Mouse (Mus musculus) CD4-positive helper T cell, adult 2 months (primary cell): Measurements from ENCODE around the gene Tmem94.

Experiments used
- DNase-seq: peaks from one replicate; pipeline ENCODE4 v3.0.0-alpha.2; 2012; ENCODE audit warnings: low read depth, missing footprints, low spot score

The Tmem94 gene

DNA sequence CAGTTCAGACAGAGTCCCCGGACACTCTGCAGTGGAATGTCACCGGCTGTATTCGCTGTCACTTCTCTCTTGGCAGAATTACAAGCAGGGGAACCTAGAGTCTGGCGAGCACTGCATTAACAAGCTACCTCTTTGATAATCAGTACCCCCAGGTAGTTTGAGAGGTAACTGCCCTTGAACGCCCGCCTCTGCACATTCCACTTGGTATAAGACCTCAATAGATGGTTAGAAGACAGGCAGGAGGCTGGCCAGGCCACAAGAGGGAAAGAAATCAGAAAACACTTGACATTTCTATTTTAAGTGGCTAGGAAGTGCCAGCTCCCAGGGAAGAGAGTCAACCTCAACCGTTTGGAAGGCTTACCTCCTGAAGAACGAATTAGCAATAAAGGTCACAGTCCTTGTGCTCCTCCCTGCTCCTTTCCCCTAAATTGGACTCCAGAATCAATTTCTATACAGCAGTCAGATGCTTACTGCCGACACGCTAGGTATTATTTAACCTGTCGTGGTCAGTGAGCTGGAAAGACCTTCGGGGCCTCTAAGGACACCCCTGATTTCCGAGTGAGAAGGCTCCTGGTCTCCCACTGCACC, 1.2 kb downstream of the Tmem94 start:
- no peak for DNase-seq

DNA sequence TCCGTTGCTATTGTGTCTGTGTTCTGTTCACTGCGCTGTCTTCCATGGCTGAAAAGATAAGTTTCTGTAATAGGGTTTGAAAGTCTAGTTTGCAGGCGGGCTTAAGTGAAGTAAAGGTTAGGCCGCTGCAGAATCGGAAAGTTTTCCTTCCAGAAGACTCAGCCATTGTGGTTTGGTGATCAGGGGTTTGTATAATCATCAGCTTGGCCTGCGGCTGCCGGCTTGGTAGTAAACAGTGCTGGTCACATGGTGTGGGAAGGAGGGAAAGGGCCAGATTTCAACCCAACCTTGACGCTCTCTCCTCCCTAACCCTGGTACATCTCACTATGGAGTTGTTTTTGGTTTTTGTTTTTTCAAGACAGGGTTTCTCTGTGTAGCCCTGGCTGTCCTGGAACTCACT, 1.7 kb downstream of the Tmem94 start:
- no peak for DNase-seq

DNA sequence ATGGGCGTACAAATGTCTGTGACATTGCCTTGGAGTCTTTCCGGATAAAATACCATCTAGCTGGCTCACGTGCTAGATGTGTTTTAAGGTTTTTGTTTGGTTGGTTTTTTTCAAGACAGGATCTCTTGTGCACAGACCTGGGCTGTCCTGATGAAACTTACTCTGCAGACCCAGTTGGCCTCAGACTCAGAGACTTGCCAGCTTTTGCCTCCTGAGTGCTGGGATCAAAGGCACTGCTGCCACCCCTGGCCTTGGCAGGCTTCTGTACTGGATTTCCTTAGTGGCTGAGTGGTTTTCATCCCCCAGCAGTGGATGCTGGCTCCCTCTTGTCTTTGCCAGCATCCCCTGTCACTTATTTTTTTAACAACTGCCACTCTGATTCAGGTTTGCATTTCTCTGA, 3.7 kb downstream of the Tmem94 start:
- no peak for DNase-seq

DNA sequence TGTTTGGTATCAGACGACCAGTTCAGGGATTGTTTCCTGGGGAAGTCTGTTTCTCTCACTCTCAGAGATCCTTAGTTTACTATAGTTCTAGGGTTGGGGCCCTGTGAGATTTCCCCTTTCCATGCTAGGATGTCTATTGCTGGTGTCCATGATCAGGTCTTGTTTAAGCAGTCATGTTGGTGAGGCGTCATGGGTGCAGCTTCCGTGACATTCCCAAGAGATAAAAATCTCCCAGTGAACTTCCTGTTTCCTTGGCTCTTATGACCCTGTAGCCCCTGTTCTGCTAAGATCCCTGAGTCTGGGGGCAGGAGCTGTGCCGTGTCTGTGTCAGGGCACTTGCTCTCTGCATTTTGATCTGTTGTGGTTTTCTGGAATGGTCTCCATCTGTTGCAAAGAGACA, 9.4 kb downstream of the Tmem94 start:
- no peak for DNase-seq

DNA sequence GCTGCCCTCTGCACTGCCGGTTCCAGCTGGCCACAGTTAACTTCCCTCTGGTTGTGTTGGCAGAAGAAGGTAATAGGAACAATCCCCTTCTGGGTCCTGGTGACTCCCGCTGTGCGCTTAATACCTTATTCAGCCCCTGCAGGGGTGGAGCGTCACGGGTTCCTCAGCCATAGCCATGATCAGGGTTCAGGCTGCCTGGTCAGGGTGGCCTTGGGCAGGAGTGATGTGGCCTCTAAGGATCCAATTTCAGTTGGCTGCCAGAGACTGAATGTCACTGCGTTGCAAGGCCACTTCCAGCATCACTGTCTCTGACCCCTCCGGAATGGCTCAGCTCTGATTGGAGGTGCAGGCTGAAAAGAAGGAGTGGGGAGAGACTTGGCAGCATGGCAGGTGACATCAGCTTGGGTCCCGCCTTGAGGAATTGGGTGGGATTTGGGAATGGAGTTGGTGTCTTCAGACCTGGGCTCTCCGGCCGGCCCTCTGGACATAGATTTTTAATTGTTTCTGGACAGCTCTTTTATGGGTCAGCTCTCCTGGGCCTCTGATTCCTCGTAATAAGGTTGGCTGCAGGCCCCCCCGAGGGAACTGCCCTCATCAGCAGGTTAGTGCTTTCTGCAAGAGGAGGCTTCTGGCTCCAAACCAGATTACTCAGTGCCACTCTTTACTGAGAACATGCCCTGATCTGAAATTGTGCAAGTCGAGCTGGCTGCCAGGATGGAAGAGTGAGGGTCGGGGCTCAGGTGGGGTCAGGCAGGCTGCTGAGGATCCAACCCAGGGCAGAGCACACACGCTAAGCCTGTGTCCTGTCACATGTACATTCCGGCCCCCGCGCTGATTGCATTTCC, 10.8 kb downstream of the Tmem94 start:
- no peak for DNase-seq

DNA sequence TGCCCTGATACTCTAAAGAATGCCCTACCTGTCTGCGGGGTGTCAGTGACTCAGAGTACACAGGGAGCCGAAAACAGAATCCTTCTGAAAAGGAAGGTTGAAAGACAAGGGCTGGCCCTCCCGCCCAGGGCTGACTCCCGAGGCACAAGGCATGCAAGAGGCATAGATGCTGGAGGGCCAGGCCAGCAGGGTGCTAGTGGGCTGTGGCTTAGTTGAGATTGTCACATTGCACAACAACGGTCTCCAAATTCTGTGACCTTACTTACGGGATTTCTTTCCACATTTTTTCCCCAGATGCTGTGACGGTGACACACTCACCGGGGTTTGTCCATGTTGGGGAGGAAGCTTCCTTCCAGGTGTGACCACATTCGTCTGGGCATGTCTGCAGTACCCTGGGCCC, 11.7 kb downstream of the Tmem94 start:
- no peak for DNase-seq

DNA sequence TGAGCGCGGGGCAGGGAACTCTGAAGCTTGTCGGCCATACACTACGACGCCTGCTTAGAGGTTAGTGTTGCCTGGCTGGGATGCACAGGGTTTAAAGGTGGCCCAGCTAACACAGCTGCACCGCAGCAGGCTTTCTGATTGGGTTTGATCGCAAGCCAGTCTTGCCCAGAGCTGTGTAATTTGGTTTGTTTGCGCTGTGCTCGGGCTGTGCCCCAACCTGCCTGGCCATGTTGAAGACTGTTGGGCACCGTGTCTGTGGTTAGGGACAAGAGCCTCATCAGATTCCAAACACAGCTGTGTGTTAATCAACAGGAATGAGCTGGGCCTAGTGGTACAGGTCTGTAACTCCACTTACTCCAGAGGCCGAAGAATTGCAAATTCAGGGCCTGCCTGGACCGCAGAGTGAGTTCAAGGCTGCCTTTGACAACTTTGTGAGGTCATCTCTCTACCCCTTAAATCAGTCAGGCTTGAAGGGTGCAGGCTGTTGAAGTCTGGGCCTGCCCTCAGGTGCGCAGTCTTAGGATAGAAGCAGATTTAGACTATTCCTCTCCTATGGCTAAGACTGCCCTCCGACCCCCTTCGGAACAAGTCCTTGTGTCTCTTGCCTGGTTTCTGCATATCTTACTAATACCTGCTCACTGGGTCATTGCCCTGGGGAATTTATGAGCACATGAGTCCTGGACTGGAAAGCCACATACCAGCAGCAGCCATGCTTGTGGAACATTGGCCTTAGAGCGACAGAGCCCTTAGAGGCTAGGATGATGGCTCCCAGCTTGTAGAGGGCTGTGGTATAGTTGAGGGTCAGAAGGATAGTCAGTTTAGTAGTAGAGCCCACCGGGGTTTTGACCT, 12.5 kb downstream of the Tmem94 start:
- DNase-seq: no peak

DNA sequence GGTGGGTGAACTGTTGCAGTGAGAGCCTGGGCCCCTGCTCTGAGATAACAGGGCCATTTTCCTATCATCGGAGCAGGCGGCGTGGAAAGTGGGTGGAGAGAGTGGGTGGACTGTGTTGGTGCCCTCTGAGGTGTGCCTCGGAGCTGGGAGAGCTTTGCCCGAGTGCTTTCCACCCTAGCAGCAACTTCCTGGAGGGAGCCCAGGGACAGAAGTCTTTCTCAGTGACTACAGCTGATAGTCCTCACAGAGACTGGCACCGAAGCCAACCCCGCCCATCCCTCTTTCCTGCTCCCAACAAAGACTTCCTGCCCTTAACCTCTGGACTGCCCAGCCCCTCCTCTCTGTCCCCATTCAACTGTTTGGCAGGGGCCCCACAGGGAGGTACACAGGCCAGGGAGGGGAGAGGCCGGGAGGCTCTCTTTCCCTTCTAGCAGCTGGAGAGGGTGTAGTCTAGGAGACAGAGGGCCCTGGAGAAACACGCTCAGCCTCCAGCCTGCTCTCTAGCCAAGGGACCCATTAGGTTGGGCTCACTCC, 13.9 kb downstream of the Tmem94 start:
- no peak for DNase-seq

DNA sequence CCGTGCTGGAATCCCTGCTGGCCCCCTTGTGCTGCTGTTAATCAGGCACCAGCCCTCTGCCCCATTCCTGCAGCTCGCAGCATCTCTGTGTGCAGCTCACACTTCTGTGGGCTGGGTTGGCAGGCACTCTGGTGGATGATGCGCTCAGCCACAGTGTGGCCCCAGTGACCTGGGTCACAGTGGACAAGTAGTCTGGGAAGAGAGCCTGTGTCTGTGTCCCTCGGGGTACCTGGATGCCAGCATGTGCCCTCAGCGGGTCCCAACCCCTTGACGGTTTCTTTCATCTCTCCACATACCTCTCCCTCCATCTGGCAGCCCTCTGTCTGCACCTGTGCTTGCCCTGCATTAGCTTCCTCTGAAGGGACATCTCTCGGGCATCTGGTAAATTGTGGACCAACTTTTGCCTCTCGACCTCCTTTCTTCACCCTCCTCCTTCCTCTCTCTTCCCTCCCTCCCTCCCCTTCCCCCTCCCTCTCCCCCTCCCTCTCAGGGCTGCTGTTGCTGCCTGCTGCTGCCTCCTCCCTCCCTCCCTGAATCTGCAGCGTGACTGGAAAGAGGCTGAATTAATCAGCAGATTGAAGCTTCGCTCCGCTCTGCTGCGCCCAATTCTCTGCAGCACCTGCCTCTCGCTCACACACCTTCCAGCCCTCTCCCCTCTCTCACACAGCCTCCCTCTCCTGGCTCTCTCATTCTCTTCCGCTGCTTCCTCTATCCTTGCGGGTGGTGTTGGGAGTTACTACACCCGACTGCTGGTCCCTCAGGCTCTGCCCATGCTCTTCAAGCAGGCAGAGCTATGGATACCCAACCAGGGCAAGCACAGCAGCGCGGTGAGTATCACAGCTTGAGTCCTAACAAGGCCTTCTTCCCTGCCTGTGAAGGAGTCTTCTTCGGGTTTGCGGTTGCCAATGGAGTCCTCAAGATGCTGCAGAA, 15.2 kb downstream of the Tmem94 start:
- DNase-seq: no peak

DNA sequence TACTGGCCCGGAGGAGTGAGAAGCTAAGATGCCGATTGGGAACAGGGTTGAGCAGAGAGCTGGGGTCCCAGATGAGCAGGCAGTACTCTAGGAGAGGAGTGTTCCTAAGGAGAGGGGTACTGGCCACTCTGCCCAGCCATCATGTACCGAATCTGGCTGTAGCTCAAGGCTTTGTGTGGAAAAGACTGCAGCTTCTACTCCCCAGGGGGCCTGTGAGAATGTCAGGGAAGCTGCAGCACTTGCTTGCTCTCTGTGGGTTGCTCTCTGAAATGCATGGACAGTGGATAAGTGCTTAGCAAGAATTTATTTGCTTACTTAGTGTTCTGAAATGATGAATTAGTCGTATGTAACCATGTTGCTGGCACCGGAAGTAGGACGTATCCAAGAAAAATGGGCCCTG, 21.2 kb downstream of the Tmem94 start:
- DNase-seq: no peak

DNA sequence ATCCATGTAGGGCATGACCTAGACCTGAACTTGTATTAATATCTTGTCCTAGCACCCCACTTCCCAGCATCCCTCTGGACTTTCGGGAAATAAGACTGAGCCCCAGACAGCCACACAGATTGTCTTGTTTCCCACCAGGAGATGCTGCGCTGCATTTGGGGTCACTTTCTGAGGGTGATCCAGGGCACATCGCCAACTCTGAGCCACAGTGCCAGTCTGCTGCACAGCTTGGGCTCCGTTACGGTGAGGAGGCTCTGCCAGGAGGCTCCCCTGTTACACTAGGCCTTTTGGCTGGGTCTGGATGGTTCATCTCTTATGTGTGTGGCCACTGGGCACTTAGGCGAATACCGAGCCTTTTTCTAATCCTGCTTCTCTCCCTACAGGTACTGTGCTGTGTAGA, 24.6 kb downstream of the Tmem94 start:
- no peak for DNase-seq

DNA sequence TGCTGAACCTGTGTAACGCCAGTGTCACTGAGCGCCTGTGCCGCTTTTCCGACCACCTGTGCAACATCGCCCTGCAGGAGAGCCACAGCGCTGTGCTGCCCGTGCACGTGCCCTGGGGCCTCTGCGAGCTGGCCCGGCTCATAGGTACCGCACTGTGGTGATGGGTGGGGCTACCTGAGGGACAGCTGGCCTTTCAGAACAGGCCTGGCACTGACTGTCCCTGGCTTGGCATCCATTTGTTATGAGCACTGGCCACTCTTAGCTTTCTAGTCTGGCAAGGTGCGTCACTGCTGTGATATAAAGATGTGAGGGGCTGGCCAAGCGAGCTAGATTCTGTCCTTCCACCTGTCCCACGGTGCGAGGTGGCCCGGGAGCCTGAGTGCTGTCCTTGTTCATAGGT, 26.7 kb downstream of the Tmem94 start:
- DNase-seq: no peak

DNA sequence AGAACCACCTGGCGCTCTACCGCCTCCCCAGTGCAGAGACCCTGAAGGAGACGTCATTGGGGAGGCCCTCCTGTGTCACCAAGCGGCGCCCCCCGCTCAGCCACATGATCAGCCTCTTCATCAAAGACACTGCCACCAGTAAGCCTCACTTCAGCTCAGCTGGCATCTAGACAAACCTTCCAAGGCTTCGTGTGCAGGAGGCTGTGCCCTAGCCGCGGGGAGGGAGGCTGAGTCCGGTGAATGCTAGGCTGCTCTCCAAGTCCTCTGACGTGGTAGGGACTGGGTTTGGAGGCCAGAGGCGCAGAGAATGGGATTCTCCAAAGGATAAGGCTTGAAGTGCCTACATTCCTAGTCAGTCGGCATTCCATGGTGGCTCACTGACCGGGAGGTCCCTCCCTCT, 27.1 kb downstream of the Tmem94 start:
- DNase-seq: no peak

DNA sequence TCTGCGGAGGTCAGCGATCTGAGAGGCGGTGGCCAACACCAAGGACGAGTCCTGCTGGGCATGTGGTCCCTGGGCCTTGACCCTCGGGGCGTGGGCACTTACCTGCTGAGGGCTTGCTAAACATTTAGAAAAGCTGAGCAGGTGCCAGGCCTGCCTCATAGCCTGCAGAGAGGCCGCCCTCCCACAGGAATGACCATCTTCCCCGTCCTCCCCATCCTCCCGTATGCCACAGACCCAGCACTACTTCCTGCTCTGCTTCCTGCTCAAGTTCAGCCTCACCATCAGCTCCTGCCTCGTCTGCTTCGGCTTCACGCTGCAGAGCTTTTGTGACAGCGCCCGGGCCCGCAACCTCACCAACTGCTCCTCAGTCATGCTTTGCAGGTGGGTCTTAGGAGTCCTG, 31.7 kb downstream of the Tmem94 start:
- DNase-seq: no peak

DNA sequence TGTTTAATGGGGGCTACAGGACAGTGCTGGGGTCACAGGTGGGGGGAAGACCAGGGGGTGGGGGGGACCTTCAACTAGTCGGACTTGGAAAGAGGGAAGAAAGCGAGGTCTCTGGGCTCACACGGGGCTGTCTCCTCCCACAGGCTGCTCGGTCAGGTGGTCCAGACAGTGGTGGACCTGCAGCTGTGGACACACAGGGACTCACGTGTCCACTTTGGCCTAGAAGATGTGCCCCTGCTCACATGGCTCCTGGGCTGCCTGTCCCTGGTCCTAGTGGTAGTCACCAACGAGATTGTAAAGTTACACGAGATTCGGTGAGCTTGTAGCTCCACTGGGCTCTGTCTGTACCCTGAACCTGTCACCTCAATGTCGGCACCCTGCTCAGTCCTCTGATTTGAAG, 32.4 kb downstream of the Tmem94 start:
- DNase-seq: no peak

DNA sequence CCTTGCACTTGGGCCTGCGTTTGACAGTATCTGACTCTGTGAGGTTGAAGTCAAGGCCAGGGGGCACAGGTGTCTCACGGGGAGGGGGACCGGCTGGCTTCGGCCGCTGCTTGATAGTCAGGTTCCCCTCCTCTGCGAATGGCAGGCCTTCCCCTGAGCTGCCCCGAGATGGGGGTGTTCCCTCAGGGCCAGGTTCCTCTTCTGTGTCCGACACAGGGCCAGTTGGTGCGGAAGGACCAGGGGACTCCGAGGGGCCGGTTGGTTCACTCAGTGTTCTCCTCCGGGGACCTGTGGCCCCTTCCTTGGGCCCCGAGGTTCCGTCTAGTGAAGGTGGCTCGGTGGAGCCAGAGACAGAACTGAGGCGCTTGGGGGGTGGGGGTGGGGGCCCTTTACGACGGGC, 35.7 kb downstream of the Tmem94 start:
- DNase-seq: no peak

DNA sequence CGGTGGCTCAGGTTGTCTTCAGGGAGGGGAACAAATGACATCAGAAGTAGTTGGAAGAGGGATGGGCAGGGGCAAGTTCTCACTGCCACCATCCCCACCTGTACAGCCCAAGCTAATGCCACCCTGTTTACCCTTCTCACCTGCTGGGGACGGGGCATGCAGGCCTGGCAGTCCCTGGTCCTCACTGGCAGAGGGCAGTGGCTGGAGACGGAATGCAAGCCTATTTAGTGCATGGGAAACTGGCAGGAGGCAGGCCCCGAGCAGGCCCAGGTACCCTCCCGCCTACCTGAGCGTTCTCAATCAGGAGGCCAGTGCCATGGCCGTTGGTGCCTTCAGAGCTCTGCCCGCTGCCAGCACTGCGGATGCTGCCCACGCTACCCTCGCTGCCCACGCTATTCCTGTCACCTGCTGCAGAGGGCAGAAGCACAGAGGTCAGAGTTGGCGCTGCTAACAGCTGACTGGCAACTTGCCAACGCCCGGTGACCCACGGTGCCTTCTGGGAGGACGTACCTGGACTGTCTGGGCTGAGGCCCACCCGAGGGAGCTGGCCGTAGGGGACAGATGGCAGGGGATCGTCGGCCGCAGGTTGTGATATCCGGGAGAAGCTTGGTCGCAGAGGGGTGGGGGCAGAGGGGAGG, 38.0 kb downstream of the Tmem94 start:
- no peak for DNase-seq

DNA sequence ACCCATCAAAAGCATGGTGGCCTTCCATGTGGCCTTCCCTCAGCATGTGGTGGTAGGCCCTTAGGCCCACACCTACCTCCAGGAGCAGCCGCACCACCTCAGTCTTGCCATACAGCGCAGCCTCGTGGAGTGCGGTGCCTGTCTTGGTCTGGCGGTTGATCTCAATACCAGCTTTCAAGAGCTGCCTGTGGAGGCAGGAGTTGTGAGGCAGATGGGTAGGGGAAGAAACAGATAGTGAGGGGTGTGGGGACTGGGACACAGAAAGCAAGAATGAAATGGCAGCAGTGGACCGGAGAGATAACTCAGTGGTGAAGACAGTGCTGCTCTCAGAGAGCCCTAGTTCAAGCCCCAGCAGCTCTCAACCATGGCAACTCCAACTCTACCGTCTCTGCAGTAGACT, 39.8 kb downstream of the Tmem94 start:
- no peak for DNase-seq

DNA sequence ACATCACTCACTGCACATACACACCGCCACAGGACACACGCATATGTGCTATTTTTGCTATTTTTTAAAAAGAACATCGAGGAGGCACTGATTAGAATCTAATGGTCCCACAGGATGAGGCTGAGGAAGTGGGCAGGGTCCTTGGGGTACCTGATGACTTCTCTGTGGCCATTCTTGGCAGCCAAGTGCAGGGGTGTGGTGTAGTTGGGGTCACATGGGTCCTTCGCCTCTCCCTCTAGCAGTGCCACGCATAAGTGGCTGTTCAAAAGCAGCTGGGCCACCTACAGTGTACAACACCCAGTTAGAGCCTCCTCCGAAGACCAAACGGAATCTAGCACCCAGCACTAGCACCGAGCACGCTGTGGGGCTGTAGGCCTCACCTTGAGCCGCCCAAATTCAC, 40.9 kb downstream of the Tmem94 start:
- DNase-seq: no peak

DNA sequence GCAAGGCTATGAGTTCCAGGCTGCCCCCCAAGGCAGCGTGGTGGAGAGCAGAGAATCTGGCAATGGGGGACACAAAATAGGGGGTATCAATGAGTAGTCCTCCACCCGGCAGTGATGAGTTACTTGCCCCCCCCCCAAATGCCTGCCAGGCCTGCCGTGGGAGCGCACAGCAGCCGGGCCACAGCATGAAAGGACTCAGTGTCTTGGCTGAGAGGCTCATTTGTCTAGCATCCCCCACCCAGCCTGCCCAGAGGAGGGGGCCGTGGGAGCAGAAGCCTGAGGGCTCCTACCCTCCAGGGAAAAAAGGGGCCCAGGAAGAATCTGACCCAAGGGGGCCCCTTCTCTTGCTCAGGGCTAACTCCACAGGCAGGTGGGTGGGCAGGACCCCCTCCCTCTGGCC, 42.1 kb downstream of the Tmem94 start:
- DNase-seq: no peak

DNA sequence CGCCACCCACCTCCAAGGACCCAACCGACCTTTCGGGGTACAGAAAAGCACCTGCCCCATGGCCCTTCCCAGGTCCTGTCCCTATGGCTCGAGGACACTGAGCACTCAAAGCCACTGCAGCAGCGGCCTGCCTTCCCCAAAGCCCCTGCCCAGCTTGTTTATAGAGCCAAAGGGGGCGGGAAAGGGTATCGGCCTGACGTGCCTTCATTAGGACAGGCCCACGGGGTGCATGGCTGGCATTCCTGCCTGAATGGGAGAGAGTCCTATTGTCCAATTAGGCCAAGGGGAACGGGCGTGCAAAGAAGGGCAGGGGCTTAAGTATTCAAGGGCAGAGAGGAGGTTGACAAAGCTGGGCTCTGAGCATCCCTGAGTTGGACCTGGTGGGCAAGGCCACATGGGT, 42.7 kb downstream of the Tmem94 start:
- no peak for DNase-seq
